Mouse (Mus musculus): ENCODE data around the gene Krt26.

GRCm38 (mm10) chr11:99385813-99386721, 48.3 kb upstream of the Krt26 start:
- no peak for TF ChIP-seq CTCF (IDR thresholded peaks at IDR 0.05; ENCODE audit: control insufficient read depth, insufficient read depth, insufficient replicate concordance, low read depth, low read length)
- TF ChIP-seq POLR2A (IDR thresholded peaks at IDR 0.05; ENCODE audit: control insufficient read depth, low read depth, low read length), result peak; percentile 80
